Mouse (Mus musculus): ENCODE measurements around the gene Serinc2. TPM values are rescaled to one million over a fixed set of nuclear protein-coding genes. Genes with fewer than 3 reads are reported as not detected.

Gene Serinc2
- total RNA-seq, 1 experiment from 2014 or later = 2.2 TPM

DNA sequence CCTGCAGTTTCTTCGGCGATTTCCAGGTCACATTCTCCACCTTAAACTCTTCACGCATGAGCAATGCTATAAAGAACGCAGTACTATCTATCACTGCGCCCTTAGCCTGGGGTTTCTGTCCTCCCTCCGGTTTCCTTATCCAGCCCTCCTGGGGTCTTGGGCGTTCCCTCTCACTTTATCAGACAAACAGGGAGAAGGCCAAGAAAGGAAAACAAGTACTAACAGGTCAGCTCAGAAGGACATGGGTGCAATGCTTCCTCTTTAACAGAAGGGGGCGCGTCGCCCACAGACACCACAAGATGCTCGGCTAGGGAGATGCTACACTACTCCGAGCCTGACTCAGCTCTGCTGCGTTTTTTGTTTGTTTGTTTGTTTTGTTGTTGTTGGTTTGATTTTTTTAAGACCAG is 18.1 kb upstream of the Serinc2 start:
- DNase-seq = no peak

DNA sequence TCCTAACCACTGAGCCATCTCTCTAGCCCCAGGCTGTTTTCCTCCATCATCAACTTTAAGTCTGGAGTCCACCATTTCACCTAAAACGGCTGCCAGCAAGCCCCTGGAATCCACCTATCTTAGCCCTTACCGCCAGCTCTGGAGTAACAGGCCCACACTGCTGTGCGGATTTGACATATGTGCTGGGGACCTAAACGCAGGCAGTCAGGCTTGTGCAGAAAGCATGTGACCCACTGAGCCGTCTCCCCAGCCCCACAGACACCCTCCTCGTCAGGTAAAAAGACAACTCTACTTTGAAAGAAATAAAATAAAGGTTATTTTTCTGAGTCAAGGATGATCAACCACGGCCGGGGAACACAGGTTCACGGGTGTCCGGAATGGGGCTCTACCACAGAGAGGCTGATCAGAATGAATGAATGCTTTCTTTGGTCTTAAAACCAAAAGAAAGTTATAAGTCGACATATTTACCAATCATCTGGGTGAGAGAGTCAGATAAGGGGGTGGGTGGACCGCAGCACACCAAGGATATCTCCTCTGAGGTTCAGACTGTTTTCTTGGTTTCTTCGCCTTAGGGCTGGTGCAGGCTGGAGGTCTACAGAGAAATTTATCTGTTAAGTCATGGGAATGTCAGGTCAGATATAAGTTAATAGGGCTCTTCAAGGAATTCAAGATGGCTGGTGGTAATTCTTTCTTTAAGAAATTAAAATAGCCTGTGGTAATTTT is 17.4 kb upstream of the Serinc2 start:
- DNase-seq = no peak

DNA sequence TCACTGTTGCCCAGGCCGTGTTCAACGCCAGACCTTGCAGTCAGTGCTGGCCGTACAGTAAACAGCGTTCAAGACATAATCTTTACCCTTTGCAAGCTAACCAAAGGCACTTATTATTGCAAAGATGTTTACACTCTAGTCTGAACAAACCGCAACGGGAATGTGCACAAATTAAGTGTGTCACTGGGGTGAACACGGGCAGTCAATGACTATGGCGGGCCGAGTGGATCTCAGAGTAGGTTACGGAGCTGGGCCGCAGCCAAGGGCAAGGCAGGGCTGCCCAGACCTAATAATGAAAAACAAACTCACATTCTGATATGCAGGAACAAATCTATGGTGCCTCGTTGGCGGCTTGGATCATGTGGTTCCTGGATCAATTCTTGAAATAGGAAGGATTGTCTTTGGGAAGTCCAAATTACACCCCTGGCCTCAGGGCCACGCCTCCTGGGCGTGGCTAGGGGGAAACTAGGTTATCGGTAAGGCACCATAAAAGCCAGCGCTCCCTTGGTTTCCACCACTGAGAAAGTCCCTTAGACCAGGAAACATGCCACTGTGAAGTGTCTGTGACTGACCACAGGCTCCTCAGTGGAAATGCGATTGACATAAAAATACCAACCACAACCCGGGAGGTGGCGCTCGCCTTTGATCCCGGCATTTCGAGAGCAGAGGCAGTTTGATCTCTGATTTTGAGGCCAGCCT is 16.2 kb upstream of the Serinc2 start:
- DNase-seq = peak; percentile 44

DNA sequence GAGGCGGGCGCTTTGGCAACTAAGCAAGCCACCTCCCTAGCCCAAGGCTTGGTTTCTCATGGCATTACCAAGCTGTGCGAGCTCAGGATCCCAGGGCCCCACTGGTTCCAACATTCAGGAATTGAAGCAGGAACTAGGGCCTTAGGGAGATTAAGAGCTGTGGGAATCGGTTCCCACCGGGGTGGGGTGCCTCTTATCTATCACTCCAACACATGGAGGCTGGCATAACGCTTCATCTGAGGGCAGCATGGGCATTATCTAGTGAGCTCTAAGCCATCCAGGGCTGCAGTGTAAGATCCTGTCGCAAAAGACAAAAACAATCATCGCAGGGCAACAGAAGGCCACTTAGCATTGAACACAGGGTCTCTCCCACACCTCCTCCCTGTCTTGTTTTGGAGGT is 15.5 kb upstream of the Serinc2 start:
- DNase-seq = no peak

DNA sequence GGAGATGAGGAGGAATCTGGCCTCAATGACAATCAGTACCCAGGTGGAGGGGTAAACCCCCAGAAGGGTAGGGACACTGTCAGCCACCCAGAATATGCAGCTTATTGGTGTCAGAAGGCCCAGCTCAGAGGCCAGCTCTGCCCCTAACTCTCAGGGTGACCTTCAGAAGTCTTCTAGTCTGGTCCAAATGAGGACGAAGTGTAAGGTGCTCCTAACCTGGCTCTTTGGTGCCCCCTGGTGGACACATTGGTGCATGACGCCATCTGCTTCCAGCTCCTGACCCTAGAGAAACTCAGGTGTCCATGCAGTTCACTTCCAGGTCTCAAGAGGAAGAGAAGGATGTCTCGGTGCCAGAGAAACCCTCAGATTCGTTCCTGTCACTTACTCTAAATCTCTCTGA is 13.3 kb upstream of the Serinc2 start:
- peak; percentile 86 for DNase-seq

DNA sequence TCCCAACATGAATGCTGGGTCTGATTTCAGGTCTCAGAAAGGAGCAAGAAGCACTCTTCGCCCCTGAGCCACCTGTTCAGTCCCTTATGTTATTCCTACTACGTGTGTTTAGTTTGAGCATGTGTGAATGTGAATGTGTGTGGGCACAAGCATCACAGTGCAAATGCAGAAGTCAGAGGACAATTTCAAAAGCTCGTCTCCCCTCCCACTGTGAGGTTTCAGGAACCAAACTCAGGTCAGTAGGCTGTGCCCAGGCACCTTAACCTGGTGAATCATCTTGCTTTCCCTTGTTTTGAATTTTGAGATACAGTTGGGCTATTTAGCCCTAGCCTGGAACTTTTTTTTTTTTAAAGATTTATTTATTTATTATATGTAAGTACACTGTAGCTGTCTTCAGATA is 10.8 kb upstream of the Serinc2 start:
- no peak for DNase-seq

DNA sequence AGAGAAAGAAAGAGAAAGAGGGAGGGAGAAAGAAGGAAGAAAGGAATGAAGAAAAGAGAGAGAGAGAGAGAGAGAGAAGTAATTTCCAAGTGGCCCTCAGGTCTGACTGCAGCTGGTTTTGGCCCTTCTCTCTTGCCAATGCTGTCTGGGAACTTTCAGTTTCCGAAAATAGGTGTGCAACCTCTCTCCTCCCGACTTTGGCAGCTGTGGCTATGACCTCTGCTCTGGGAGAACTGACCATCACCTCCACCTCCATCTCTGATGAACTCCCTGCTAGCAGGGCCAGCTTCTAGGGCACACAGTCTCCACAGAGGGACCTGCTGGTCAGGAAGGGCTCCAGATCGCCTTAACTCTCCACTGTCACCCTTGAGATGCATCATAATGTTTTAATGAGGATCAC is 7.5 kb upstream of the Serinc2 start:
- no peak for DNase-seq

DNA sequence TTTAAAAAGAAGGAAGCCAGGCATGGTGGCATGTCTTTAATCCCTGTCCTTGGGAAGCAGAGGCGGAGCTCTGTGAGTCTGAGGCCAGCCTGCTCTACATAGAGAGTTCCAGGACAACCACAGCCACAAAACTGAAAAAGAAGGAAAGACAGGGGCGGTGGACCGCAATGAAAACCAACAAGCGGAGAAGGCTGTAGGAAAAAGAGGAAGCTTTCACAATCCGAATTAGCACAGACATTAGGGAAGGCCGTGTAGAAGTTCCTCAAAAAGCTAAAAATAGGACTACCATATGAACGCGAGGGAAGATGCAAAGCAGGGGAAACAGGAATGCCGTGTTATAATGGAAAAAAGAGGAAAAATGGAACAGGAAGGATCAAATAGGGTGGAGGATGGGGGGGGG is 4.8 kb upstream of the Serinc2 start:
- DNase-seq = no peak

DNA sequence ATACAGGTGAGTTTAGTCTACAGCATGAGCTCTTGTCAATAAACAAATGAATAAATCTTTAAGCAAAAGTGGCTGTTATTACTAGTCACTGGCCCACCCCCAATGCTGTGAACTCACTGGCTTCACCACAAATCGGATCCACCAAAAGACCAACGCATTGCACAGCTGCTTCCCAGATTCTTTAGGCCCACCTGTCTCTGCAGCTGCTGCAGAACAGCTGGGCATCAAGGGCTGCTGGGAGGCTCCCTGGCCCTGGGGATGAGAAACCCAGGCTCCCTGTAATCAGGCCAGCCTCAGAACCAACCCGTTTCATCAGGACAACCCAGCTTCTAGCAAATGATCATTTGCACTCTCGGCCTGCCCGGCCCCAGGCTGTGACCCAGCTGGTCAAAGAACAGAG is 3.9 kb upstream of the Serinc2 start:
- DNase-seq = no peak

DNA sequence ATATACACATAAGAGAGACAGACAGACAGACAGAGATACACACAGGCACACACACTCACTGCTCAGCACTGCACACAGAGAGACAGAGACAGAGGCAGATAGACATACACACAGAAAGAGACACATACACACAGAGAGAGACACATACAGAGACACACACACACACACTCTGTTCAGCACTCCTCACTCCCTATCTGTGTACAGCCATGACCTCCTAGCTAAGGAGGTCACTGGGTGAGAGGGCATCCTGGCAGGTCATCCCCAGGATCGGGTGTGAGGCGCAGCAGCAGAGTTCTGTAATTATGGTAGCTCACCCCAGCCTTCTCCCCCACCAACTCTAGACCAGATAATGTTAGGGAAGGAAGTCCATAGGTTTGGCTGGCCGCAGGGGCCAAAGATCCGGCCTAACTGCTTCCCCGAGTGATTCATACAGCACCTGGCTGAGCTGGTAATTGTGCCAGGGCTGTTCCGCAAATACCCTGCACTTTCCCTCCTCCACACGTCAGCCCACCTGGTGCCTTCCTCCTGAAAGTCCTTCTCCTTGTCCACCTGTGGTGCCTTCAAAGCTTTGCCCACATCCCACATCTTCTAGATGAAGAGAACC is 2.3 kb downstream of the Serinc2 start:
- DNase-seq = no peak

DNA sequence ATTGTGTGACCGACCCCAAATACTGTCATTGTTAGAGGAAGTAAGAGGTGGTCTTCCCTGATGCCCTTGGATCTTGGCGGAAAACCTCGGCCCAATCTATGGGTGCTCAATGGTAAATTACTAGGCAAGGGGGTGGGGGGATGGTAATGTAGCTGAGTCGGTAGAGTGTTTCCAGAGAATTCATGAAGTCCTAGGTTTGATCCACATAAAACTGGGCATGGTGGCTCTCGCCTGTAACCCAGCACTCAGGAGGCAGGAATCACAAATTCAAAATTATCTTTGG is 3.2 kb downstream of the Serinc2 start:
- no peak for DNase-seq

DNA sequence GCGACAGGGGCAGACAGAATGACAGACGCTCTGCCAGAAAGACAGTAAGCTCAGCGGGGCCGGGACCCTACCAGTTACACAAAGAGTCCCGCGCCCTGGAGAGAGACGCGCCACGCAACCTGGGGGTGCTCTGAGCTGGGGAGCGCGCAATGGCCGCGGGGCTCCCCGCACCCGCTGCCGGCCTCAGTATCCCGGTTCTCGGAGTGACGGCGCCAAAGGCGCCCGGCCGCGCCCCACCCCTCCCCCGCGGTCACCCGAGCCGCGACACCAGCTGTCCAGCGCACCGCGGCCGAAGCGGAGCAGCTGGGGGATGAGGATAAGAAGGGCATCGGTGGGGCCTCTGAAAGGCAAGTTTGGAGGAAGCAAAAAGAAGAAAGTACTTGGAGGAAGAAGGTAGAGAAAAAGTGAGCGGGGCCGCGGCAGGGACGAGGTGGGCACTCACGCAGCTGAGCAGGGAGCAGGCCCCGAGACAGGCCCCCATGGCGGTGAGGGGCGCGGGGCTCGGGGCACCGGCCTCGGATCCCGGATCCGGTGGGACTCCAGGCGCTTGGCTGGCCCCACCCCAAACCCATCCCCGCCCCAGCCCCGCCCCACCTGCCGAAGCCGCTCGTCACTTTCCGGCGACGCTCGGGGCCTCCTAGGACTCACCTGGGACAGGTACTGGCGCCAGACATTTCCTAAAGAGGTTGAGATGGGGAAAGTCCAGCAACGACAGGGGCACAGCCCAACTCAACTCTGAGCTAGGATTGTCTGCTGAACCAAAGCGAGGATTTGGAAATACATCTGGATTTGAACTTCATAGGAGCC is 3.8 kb downstream of the Serinc2 start:
- no peak for DNase-seq

DNA sequence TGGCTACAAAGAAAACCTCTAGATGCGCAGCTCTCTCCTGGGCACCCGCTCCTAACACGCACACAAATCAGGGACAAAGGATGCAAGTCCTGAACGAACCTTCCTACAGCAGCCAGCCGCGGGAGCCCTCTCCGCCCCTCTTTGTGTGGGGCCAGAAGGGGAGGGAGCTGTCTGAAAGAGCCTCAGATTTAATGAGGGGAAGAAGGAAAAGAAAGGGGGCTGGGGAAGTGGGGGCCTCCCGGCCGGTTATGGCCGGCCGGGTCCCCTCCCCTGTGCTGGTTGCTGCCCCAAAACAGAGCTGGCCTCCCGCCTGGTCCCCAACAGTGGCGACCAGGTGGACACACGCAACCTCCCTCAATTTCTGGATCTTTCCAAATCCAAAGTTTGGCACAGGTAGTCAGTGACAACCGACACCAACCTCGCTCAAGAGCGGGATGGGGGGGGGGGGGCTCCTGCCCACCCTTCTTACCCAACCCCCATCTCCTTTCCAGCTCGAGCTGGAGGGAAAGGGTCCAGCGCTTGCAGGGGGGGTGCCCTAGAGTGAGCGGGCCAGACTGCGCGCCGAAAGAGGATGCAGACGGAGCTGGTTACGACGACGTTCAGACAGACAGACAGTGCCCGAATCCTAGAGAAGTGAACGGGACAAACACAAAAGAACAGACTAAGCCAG is 4.5 kb downstream of the Serinc2 start:
- DNase-seq = no peak

DNA sequence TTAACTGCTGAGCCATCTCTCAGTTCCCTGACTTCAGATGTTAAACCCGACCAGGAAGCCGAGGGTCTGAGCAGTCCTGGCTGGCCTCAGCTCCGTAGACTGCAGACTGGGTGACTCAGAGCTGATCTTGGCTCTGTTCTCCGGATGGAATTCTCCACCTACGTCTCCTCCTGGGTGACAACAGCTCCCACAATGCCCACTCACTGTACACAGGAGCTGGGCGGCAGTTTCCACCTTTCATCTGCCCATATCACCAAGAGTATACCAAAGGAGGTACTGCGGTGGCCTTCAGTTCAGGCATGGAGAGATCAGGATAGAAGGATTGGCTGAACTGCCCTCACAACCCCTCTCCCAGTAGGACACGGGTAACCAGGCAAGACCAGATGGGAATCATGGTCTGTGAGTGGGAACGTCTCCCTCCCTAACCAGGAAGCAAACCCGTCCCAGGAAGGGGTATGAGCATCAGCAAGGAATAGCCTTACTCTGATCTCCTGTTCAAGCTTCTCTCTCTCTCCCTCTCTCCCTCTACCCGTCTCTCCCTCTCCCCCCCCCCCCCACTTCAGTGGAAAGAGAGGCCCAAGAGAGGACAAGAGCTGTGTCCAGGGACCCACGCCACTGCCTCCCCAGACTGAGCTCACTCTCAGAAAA is 5.2 kb downstream of the Serinc2 start:
- peak; percentile 66 for DNase-seq

DNA sequence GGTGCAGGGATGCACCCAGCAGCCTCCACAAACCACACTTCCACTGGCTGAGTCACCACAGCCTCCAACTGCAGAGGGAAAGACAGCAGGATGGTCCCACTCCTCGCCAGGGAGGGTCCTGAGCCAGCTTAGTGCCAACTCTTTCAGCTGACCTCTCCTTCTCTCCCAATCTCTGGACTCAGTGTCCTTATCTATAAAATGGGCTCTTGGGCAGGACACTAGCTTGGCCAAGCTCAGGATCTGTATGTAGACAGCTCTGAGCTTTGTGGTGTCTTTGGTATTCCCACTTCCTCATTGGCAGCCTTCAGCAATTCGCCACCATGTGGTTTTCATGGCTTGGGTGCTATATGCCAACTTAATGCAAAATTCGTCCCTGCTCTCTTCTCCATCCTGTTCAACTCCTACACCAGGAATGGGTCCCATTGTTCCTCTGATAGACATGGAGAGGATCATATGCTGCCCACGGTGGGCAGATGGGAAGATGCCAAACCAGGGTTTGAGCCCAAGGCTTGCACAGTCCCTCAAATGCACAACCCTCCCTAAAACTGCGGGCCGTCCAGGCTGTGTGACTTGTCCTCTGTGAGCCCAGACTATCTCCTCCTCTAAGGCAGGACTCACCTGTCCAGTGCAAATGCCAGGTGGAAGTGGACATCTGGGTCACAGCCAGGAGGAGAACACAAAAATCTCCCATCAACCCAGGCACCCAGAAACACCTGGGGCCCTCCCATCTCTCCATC is 8.2 kb downstream of the Serinc2 start:
- no peak for DNase-seq

DNA sequence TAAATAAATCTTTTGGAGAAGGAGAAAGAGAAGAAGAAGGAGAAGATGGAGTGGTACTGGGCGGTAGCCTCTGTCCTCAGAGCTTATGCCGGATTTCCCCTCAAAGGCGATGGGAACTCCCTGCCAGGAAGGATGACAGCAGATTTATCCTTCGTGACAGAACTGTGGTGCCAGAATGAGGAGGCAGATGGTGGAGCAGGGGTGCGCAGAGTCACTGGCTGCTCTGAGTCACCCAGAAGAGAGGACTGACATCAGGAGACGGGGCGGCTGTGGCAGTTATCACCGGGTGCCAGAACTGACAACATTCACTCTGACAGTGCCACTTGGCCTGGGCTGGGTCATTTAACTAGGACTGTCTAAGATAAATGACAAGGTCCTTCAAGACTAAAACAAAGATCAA is 8.9 kb downstream of the Serinc2 start:
- DNase-seq = peak; percentile 56

DNA sequence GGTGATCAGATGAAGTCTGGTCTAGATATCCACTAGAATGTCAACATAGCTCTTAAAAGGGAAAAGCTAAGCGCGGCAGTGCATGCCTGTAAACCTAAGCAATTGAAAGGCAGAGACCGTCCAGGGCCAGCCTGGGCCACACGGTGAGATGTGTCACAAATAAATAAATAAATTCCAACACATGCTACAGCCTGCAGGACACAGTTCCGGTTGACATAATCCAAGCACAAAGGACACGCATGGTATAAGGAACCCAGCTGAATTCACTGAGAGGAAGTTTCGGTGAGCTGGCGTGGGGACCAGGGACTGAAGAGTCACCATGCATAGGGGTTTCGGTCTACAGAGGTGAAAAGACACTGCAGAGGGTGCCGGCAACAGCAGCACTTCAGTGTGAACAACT is 10.3 kb downstream of the Serinc2 start:
- no peak for DNase-seq

DNA sequence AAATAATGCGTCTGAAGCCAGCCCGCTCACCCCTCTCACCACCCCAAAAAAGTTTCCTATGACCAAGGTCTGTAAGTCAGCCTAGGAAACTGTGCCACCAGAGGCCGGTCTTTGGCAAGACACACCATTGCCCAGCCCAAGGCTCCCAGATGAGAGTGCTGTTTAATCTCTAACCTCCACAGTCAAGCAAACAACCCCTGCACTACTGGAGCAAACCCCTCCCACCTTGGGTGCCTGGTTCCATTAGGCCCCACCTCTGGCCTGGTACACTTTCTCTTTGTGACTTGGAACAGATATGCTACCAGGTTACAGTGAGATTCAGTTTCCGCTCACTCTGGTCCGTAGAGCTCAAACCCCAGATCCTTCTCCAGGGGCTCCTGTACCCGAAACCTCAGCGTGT is 11.9 kb downstream of the Serinc2 start:
- no peak for DNase-seq

DNA sequence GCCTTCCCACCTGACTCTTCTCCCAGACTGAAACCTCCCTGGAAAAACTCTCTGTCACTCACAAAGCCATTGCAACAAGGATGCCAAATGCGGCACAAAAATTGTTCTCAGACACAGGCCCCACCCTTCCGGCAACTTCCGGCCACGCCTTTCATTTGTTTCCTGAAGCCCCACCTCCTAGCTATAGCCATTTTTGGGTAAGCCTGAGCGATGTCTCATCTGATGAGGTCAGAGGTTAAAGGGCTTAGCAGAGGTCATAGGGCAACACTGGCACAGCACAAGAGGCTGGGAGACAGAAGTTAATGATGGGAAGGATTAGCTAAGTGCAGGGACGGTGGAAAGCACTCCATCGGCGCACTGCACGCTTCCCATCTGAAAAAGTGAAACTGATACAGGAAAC is 12.4 kb downstream of the Serinc2 start:
- no peak for DNase-seq

DNA sequence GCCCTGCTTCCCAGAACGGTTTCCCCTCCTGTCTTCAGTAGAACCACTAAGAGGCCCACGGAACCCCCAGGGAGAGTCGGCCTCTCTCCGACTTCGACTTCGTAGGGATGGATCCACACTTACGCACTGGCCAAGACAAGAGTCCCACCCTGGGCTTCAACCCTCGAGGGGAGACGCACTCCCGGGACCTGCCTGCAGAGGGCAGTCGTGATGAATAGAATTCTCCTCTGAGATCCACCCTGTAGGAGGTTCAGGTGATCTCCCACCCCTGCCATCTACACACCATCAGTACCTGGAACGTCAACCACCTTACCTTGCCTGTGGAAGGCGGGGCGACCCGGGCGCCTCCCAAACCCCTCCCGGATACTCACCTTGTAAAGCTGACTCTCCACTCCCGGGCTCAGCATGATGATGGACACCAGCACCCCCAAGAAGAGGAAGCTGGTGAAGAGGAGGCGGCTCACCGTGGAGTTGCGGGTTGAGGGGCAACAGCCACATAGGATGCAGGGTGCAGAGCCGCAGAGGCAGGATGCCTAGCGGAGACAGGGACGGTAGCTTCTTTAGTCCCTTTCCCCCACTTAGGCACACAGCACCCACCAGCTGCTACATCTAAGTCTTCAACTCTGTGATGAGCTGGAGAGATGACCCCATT is 14.2 kb downstream of the Serinc2 start:
- DNase-seq = peak; percentile 78

DNA sequence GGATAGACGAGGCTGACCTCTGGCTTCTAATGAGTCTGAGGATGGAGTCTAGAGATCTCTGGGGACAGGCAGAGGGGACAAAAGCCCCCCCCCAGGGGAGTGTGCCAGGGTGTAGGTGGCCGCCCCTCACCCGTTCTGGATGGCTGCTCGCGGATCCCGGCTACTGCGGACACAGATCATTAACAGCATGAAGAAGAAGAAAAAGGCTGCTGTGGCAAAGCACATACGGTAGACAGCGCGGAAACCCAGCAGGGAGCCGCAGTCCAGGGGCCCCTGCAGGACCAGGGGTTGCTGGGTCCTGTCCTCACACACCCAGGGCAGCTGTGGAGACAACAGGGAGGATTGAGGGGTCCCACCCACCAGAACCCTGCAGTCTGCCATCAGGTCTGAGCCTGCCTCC is 14.9 kb downstream of the Serinc2 start:
- DNase-seq = no peak
